Mouse (Mus musculus) right cerebral cortex, postnatal 25 days (tissue): Measurements from ENCODE around the gene Vmn1r227.

Experiments
- DNase-seq: peaks from one replicate; pipeline ENCODE4 v3.0.0; 2022

Vmn1r227 gene

GRCm38 (mm10) chr17:20729543-20729942 is at the start of gene Vmn1r227:
Vmn1r227 (plus strand) TSS chr17:20729843.
- no peak for DNase-seq

GRCm38 (mm10) chr17:20682543-20682942 is 47.1 kb upstream of the Vmn1r227 start, which contains the start of gene Vmn1r226:
Vmn1r226 (plus strand) TSS chr17:20682843.
- no peak for DNase-seq

GRCm38 (mm10) chr17:20786057-20786456 is 56.4 kb downstream of the Vmn1r227 start, which contains the start of gene Vmn1r228:
Vmn1r228 (minus strand) TSS chr17:20786157.
- DNase-seq, result no peak
